Mouse (Mus musculus): Measurements from ENCODE around the gene Il31ra. TPM values are rescaled to one million over a fixed set of nuclear protein-coding genes. Genes with fewer than 3 reads are reported as not detected.

The Il31ra gene
- polyA plus RNA-seq, 1 experiment from 2014 or later: 0.06 TPM

- Histone ChIP-seq H3K27ac (ENCODE audit: low read length) (no peak overlapping the region), H3K9me3 (ENCODE audit: control insufficient read depth, low read length) (no peaks in the 10 kb centered on the region), H3K36me3 (ENCODE audit: control insufficient read depth, insufficient read depth, low read length) (no peaks in the 10 kb centered on the region), H3K4me3 (ENCODE audit: low read length) (no peak overlapping the region), H3K9ac (ENCODE audit: low read depth, low read length) (no peak overlapping the region), H3K4me1 (ENCODE audit: control insufficient read depth, insufficient read depth, low read length) (no peaks in the 10 kb centered on the region), H3K4me2 (ENCODE audit: low read depth, low read length) (no peak overlapping the region), H3K27me3 (replicated peaks; ENCODE audit: control insufficient read depth, insufficient read depth, low read length) (no peaks in the 10 kb centered on the region)
- ATAC-seq: no peak
- WGBS: 84% methylated on average over 7 of the region's 7 CpGs
These were observed 57.1 kb downstream of the Il31ra start for GRCm38 (mm10) chr13:112537065-112537464.

GRCm38 (mm10) chr13:112536611-112537010 lies 57.5 kb downstream of the Il31ra start:
- 38% methylated on average over 4 of the region's 4 CpGs for WGBS
- H3K27ac ChIP-seq (ENCODE audit: low read length): no peak overlapping the region
- no peaks in the 10 kb centered on the region for H3K9me3 ChIP-seq (ENCODE audit: control insufficient read depth, low read length)
- H3K36me3 ChIP-seq (ENCODE audit: control insufficient read depth, insufficient read depth, low read length): no peaks in the 10 kb centered on the region
- no peak overlapping the region for H3K4me2 ChIP-seq (ENCODE audit: low read depth, low read length)
- H3K27me3 ChIP-seq (replicated peaks; ENCODE audit: control insufficient read depth, insufficient read depth, low read length): no peaks in the 10 kb centered on the region
- H3K4me3 ChIP-seq (ENCODE audit: low read length): no peak overlapping the region
- H3K4me1 ChIP-seq (ENCODE audit: control insufficient read depth, insufficient read depth, low read length): no peaks in the 10 kb centered on the region
- no peak for ATAC-seq
- no peak overlapping the region for H3K9ac ChIP-seq (ENCODE audit: low read depth, low read length)

GRCm38 (mm10) chr13:112533556-112533955 lies 60.6 kb downstream of the Il31ra start:
- H3K36me3 ChIP-seq (ENCODE audit: control insufficient read depth, insufficient read depth, low read length): no peaks in the 10 kb centered on the region
- H3K9ac ChIP-seq (ENCODE audit: low read depth, low read length): no peak overlapping the region
- no peak overlapping the region for H3K27ac ChIP-seq (ENCODE audit: low read length)
- no peak overlapping the region for H3K4me3 ChIP-seq (ENCODE audit: low read length)
- no peak for ATAC-seq
- 80% methylated on average over 9 of the region's 9 CpGs for WGBS
- no peaks in the 10 kb centered on the region for H3K27me3 ChIP-seq (replicated peaks; ENCODE audit: control insufficient read depth, insufficient read depth, low read length)
- H3K4me2 ChIP-seq (ENCODE audit: low read depth, low read length): no peak overlapping the region
- no peaks in the 10 kb centered on the region for H3K4me1 ChIP-seq (ENCODE audit: control insufficient read depth, insufficient read depth, low read length)
- no peaks in the 10 kb centered on the region for H3K9me3 ChIP-seq (ENCODE audit: control insufficient read depth, low read length)

GRCm38 (mm10) chr13:112532235-112532634 lies 61.9 kb downstream of the Il31ra start:
- H3K36me3 ChIP-seq (ENCODE audit: control insufficient read depth, insufficient read depth, low read length): no peaks in the 10 kb centered on the region
- H3K27me3 ChIP-seq (replicated peaks; ENCODE audit: control insufficient read depth, insufficient read depth, low read length): no peaks in the 10 kb centered on the region
- no peaks in the 10 kb centered on the region for H3K9me3 ChIP-seq (ENCODE audit: control insufficient read depth, low read length)
- H3K4me2 ChIP-seq (ENCODE audit: low read depth, low read length): no peak overlapping the region
- no peak overlapping the region for H3K27ac ChIP-seq (ENCODE audit: low read length)
- no peak overlapping the region for H3K4me3 ChIP-seq (ENCODE audit: low read length)
- H3K9ac ChIP-seq (ENCODE audit: low read depth, low read length): no peak overlapping the region
- no peaks in the 10 kb centered on the region for H3K4me1 ChIP-seq (ENCODE audit: control insufficient read depth, insufficient read depth, low read length)
- no peak for ATAC-seq
- 83% methylated on average over 6 of the region's 6 CpGs for WGBS

GRCm38 (mm10) chr13:112529893-112530292 lies 64.3 kb downstream of the Il31ra start:
- Histone ChIP-seq H3K36me3 (ENCODE audit: control insufficient read depth, insufficient read depth, low read length) (no peaks in the 10 kb centered on the region), H3K4me1 (ENCODE audit: control insufficient read depth, insufficient read depth, low read length) (no peaks in the 10 kb centered on the region), H3K9ac (ENCODE audit: low read depth, low read length) (no peak overlapping the region), H3K4me3 (ENCODE audit: low read length) (no peak overlapping the region), H3K4me2 (ENCODE audit: low read depth, low read length) (no peak overlapping the region), H3K27ac (ENCODE audit: low read length) (no peak overlapping the region), H3K9me3 (ENCODE audit: control insufficient read depth, low read length) (no peaks in the 10 kb centered on the region), H3K27me3 (replicated peaks; ENCODE audit: control insufficient read depth, insufficient read depth, low read length) (no peaks in the 10 kb centered on the region)
- ATAC-seq: peak; percentile 60
- 31% methylated on average over 3 of the region's 3 CpGs for WGBS

GRCm38 (mm10) chr13:112527186-112527585 lies 67.0 kb downstream of the Il31ra start:
- H3K36me3 ChIP-seq (ENCODE audit: control insufficient read depth, insufficient read depth, low read length): no peaks in the 10 kb centered on the region
- H3K4me1 ChIP-seq (ENCODE audit: control insufficient read depth, insufficient read depth, low read length): no peaks in the 10 kb centered on the region
- H3K4me3 ChIP-seq (ENCODE audit: low read length): no peak overlapping the region
- H3K27me3 ChIP-seq (replicated peaks; ENCODE audit: control insufficient read depth, insufficient read depth, low read length): no peaks in the 10 kb centered on the region
- no peak for ATAC-seq
- no peaks in the 10 kb centered on the region for H3K9me3 ChIP-seq (ENCODE audit: control insufficient read depth, low read length)
- no peak overlapping the region for H3K9ac ChIP-seq (ENCODE audit: low read depth, low read length)
- 79% methylated on average over 1 of the region's 1 CpGs for WGBS
- no peak overlapping the region for H3K27ac ChIP-seq (ENCODE audit: low read length)
- H3K4me2 ChIP-seq (ENCODE audit: low read depth, low read length): no peak overlapping the region

- H3K4me3 ChIP-seq (ENCODE audit: low read length): no peak overlapping the region
- no peaks in the 10 kb centered on the region for H3K36me3 ChIP-seq (ENCODE audit: control insufficient read depth, insufficient read depth, low read length)
- no peaks in the 10 kb centered on the region for H3K27me3 ChIP-seq (replicated peaks; ENCODE audit: control insufficient read depth, insufficient read depth, low read length)
- no peak overlapping the region for H3K27ac ChIP-seq (ENCODE audit: low read length)
- ATAC-seq: no peak
- H3K9ac ChIP-seq (ENCODE audit: low read depth, low read length): no peak overlapping the region
- 81% methylated on average over 10 of the region's 10 CpGs for WGBS
- no peaks in the 10 kb centered on the region for H3K4me1 ChIP-seq (ENCODE audit: control insufficient read depth, insufficient read depth, low read length)
- no peak overlapping the region for H3K4me2 ChIP-seq (ENCODE audit: low read depth, low read length)
- no peaks in the 10 kb centered on the region for H3K9me3 ChIP-seq (ENCODE audit: control insufficient read depth, low read length)
These were observed 70.7 kb downstream of the Il31ra start for GRCm38 (mm10) chr13:112523346-112523970.

GRCm38 (mm10) chr13:112522896-112523295 lies 71.3 kb downstream of the Il31ra start:
- Histone ChIP-seq H3K27ac (ENCODE audit: low read length) (no peak overlapping the region), H3K9ac (ENCODE audit: low read depth, low read length) (no peak overlapping the region)
- WGBS: 74% methylated on average over 3 of the region's 3 CpGs

GRCm38 (mm10) chr13:112522261-112522660 lies 71.9 kb downstream of the Il31ra start:
- H3K4me1 ChIP-seq (ENCODE audit: control insufficient read depth, insufficient read depth, low read length): no peaks in the 10 kb centered on the region
- no peak overlapping the region for H3K4me3 ChIP-seq (ENCODE audit: low read length)
- H3K27me3 ChIP-seq (replicated peaks; ENCODE audit: control insufficient read depth, insufficient read depth, low read length): no peaks in the 10 kb centered on the region
- 57% methylated on average over 6 of the region's 6 CpGs for WGBS
- no peaks in the 10 kb centered on the region for H3K9me3 ChIP-seq (ENCODE audit: control insufficient read depth, low read length)
- no peak overlapping the region for H3K27ac ChIP-seq (ENCODE audit: low read length)
- no peak overlapping the region for H3K9ac ChIP-seq (ENCODE audit: low read depth, low read length)
- no peak overlapping the region for H3K4me2 ChIP-seq (ENCODE audit: low read depth, low read length)
- no peaks in the 10 kb centered on the region for H3K36me3 ChIP-seq (ENCODE audit: control insufficient read depth, insufficient read depth, low read length)
- ATAC-seq: no peak

More at GRCm38 (mm10) chr13:112522896-112523295, 71.3 kb downstream of the Il31ra start:
- H3K9me3 ChIP-seq (ENCODE audit: control insufficient read depth, low read length): no peaks in the 10 kb centered on the region
- H3K4me2 ChIP-seq (ENCODE audit: low read depth, low read length): no peak overlapping the region
- no peaks in the 10 kb centered on the region for H3K27me3 ChIP-seq (replicated peaks; ENCODE audit: control insufficient read depth, insufficient read depth, low read length)
- ATAC-seq: no peak
- H3K36me3 ChIP-seq (ENCODE audit: control insufficient read depth, insufficient read depth, low read length): no peaks in the 10 kb centered on the region
- no peak overlapping the region for H3K4me3 ChIP-seq (ENCODE audit: low read length)
- H3K4me1 ChIP-seq (ENCODE audit: control insufficient read depth, insufficient read depth, low read length): no peaks in the 10 kb centered on the region

- WGBS: 49% methylated on average over 1 of the region's 1 CpGs
- H3K4me2 ChIP-seq (ENCODE audit: low read depth, low read length): no peak overlapping the region
- no peaks in the 10 kb centered on the region for H3K36me3 ChIP-seq (ENCODE audit: control insufficient read depth, insufficient read depth, low read length)
- H3K9me3 ChIP-seq (ENCODE audit: control insufficient read depth, low read length): no peaks in the 10 kb centered on the region
- no peak overlapping the region for H3K9ac ChIP-seq (ENCODE audit: low read depth, low read length)
- ATAC-seq: no peak
- H3K27me3 ChIP-seq (replicated peaks; ENCODE audit: control insufficient read depth, insufficient read depth, low read length): no peaks in the 10 kb centered on the region
- no peak overlapping the region for H3K4me3 ChIP-seq (ENCODE audit: low read length)
- H3K4me1 ChIP-seq (ENCODE audit: control insufficient read depth, insufficient read depth, low read length): no peaks in the 10 kb centered on the region
- H3K27ac ChIP-seq (ENCODE audit: low read length): no peak overlapping the region
These were observed 79.6 kb downstream of the Il31ra start for GRCm38 (mm10) chr13:112514546-112514945.
